Mouse (Mus musculus) embryonic facial prominence, embryonic 14.5 days (tissue): ENCODE data around the gene Gpx7. TPM values are rescaled to one million over a fixed set of nuclear protein-coding genes. Genes with fewer than 3 reads are reported as not detected.

Source experiments
- ATAC-seq: fragments of 200-750 bp; cut with Nextera tagmentation; 2 replicates; pipeline ENCODE4 v1.8.0; 2017; ENCODE audit warnings: low read depth, moderate number of reproducible peaks, moderate TSS enrichment
- DNase-seq: peaks from one replicate; pipeline ENCODE4 v3.0.0-alpha.2; 2015; ENCODE audit warnings: low spot score
- H3K27ac ChIP-seq: fragments of 300-500 bp; sonication (generic); replicated peaks from 2 replicates; pipeline ENCODE4 v1.5.1; 2014; ENCODE audit warnings: low read depth, mild to moderate bottlenecking, low read length, moderate library complexity
- H3K27me3 ChIP-seq: fragments of 300-500 bp; sonication (generic); replicated peaks from 2 replicates; pipeline ENCODE4 v1.6.1; 2014; ENCODE audit warnings: low read length; ENCODE audit not compliant: control insufficient read depth, insufficient read depth
- H3K36me3 ChIP-seq: fragments of 300-500 bp; sonication (generic); 2 replicates; pipeline ENCODE4 v1.6.1; 2014; ENCODE audit warnings: low read length, mixed read lengths; ENCODE audit not compliant: control insufficient read depth, insufficient read depth
- H3K4me1 ChIP-seq: fragments of 300-500 bp; sonication (generic); 2 replicates; pipeline ENCODE4 v1.6.1; 2014; ENCODE audit warnings: antibody characterized with exemption, low read length; ENCODE audit not compliant: control insufficient read depth, insufficient read depth
- H3K4me2 ChIP-seq: fragments of 300-500 bp; sonication (generic); 2 replicates; pipeline ENCODE4 v1.6.1; 2014; ENCODE audit warnings: low read depth, mild to moderate bottlenecking, low read length, moderate library complexity, mixed read lengths
- H3K4me3 ChIP-seq: fragments of 300-500 bp; sonication (generic); 2 replicates; pipeline ENCODE4 v1.5.1; 2014; ENCODE audit warnings: low read depth, mild to moderate bottlenecking, low read length
- H3K9ac ChIP-seq: fragments of 300-500 bp; sonication (generic); 2 replicates; pipeline ENCODE4 v1.6.1; 2014; ENCODE audit warnings: low read depth, mild to moderate bottlenecking, low read length, moderate library complexity, mixed read lengths
- H3K9me3 ChIP-seq: fragments of 300-500 bp; sonication (generic); 2 replicates; pipeline ENCODE4 v1.6.1; 2016; ENCODE audit warnings: low read length; ENCODE audit not compliant: control insufficient read depth
- WGBS: fragments of 180-500 bp; shearing (Covaris S2); extraction: QIAGEN DNeasy Blood & Tissue Kit; methylation state at CpG from one replicate; pipeline ENCODE4 v1.1.7; 2014; 5-methylcytosine and 5-hydroxymethylcytosine counted together
- polyA plus RNA-seq: library from polyadenylated mRNA; unstranded; fragments of >200 nt; fragmentation: Nextera tagmentation; extraction: Ambion mirVana; gene quantifications from 2 replicates; pipeline ENCODE4 v1.2.1, GENCODE M21; 2014

The Gpx7 gene
- 124 and 127 TPM in 2 replicates for polyA plus RNA-seq

- Histone ChIP-seq H3K27ac (peak within 1 kb of the TSS; percentile 85), H3K4me2 (peak within 1 kb of the TSS; percentile 86), H3K4me1 (peaks cover 18% of the 10 kb centered on the region), H3K4me3 (peak within 1 kb of the TSS; percentile 56), H3K27me3 (no peaks in the 10 kb centered on the region), H3K9me3 (no peaks in the 10 kb centered on the region), H3K9ac (peak within 1 kb of the TSS; percentile 77), H3K36me3 (peaks cover 12% of the 10 kb centered on the region; the same call in 1 of the 2 replicates)
- DNase-seq (peak; percentile 80), ATAC-seq (peak; percentile 45; the same call in 1 of the 2 replicates)
- whole genome bisulfite sequencing, result 10% methylated on average over 15 of the region's 15 CpGs
These were observed at the start of gene Gpx7 for GRCm38 (mm10) chr4:108406861-108407401. Gene Gpx7 (minus strand): TSS chr4:108406961.

GRCm38 (mm10) chr4:108456028-108456427 is 49.3 kb upstream of the Gpx7 start:
- no peaks in the 10 kb centered on the region for H3K9me3 ChIP-seq
- ATAC-seq (no peak), DNase-seq (no peak)
- no peak overlapping the region for H3K27ac ChIP-seq
- H3K4me1 ChIP-seq, result peaks cover 7% of the 10 kb centered on the region
- no peaks in the 10 kb centered on the region for H3K27me3 ChIP-seq
- 74% methylated on average over 2 of the region's 2 CpGs for WGBS
- H3K36me3 ChIP-seq, result no peaks in the 10 kb centered on the region
- H3K4me2 ChIP-seq, result no peak overlapping the region
- H3K9ac ChIP-seq, result no peak overlapping the region
- H3K4me3 ChIP-seq, result no peak overlapping the region

GRCm38 (mm10) chr4:108448091-108448490 is 41.3 kb upstream of the Gpx7 start:
- WGBS, result 82% methylated on average over 7 of the region's 7 CpGs
- no peak overlapping the region for H3K4me2 ChIP-seq
- no peaks in the 10 kb centered on the region for H3K9me3 ChIP-seq
- no peak for DNase-seq
- no peak overlapping the region for H3K27ac ChIP-seq
- H3K4me1 ChIP-seq, result no peaks in the 10 kb centered on the region
- no peaks in the 10 kb centered on the region for H3K27me3 ChIP-seq
- no peak overlapping the region for H3K9ac ChIP-seq
- no peak for ATAC-seq
- H3K4me3 ChIP-seq, result no peak overlapping the region
- no peaks in the 10 kb centered on the region for H3K36me3 ChIP-seq

GRCm38 (mm10) chr4:108438082-108438840 is 31.5 kb upstream of the Gpx7 start:
- Histone ChIP-seq H3K9me3 (no peaks in the 10 kb centered on the region), H3K4me1 (peaks cover 4% of the 10 kb centered on the region; the same call in 1 of the 2 replicates), H3K36me3 (no peaks in the 10 kb centered on the region), H3K4me2 (no peak overlapping the region), H3K27ac (no peak overlapping the region), H3K4me3 (no peak overlapping the region), H3K9ac (no peak overlapping the region), H3K27me3 (no peaks in the 10 kb centered on the region)
- DNase-seq, result no peak
- WGBS, result 65% methylated on average over 6 of the region's 6 CpGs
- no peak for ATAC-seq

GRCm38 (mm10) chr4:108436225-108436624 is 29.5 kb upstream of the Gpx7 start:
- Histone ChIP-seq H3K36me3 (no peaks in the 10 kb centered on the region), H3K9me3 (no peaks in the 10 kb centered on the region), H3K4me1 (peaks cover 22% of the 10 kb centered on the region), H3K4me2 (no peak overlapping the region), H3K9ac (no peak overlapping the region), H3K27ac (no peak overlapping the region), H3K27me3 (no peaks in the 10 kb centered on the region), H3K4me3 (no peak overlapping the region)
- WGBS, result 61% methylated on average over 1 of the region's 1 CpGs
- no peak for ATAC-seq
- no peak for DNase-seq

- no peak for DNase-seq
- H3K4me2 ChIP-seq, result no peak overlapping the region
- no peak overlapping the region for H3K27ac ChIP-seq
- ATAC-seq, result no peak
- peaks cover 28% of the 10 kb centered on the region for H3K4me1 ChIP-seq
- no peak overlapping the region for H3K9ac ChIP-seq
- no peaks in the 10 kb centered on the region for H3K36me3 ChIP-seq
- H3K4me3 ChIP-seq, result no peak overlapping the region
- WGBS, result 40% methylated on average over 3 of the region's 3 CpGs
- H3K27me3 ChIP-seq, result no peaks in the 10 kb centered on the region
- no peaks in the 10 kb centered on the region for H3K9me3 ChIP-seq
These were observed 28.9 kb upstream of the Gpx7 start for GRCm38 (mm10) chr4:108435646-108436045.

GRCm38 (mm10) chr4:108434781-108435180 is 28.0 kb upstream of the Gpx7 start:
- Histone ChIP-seq H3K27me3 (no peaks in the 10 kb centered on the region), H3K9me3 (no peaks in the 10 kb centered on the region), H3K4me3 (no peak overlapping the region), H3K27ac (no peak overlapping the region), H3K9ac (no peak overlapping the region), H3K4me2 (no peak overlapping the region), H3K4me1 (peaks cover 28% of the 10 kb centered on the region), H3K36me3 (no peaks in the 10 kb centered on the region)
- ATAC-seq (no peak), DNase-seq (no peak)
- 95% methylated on average over 3 of the region's 3 CpGs for WGBS

- no peaks in the 10 kb centered on the region for H3K9me3 ChIP-seq
- H3K4me2 ChIP-seq, result no peak overlapping the region
- H3K9ac ChIP-seq, result no peak overlapping the region
- 53% methylated on average over 4 of the region's 4 CpGs for WGBS
- H3K27me3 ChIP-seq, result no peaks in the 10 kb centered on the region
- H3K27ac ChIP-seq, result no peak overlapping the region; the same call in 1 of the 2 replicates
- H3K4me1 ChIP-seq, result peaks cover 28% of the 10 kb centered on the region
- DNase-seq, result no peak
- no peak overlapping the region for H3K4me3 ChIP-seq
- ATAC-seq, result no peak
- H3K36me3 ChIP-seq, result no peaks in the 10 kb centered on the region
These were observed 27.5 kb upstream of the Gpx7 start for GRCm38 (mm10) chr4:108434221-108434620.
